Mouse (Mus musculus) limb, embryonic 11.5 days (tissue): ENCODE results near the gene Polm. TPM values are rescaled to one million over a fixed set of nuclear protein-coding genes. Genes with fewer than 3 reads are reported as not detected.

Experiments
- ATAC-seq: fragments of 200-750 bp; cut with Nextera tagmentation; 2 replicates; pipeline ENCODE4 v1.8.0; 2017; ENCODE audit warnings: low read depth; ENCODE audit not compliant: insufficient number of reproducible peaks, low FRiP score, low TSS enrichment
- DNase-seq: peaks from one replicate; pipeline ENCODE4 v3.0.0-alpha.2; 2015; ENCODE audit warnings: low spot score
- H3K27ac ChIP-seq: fragments of 300-500 bp; sonication (generic); replicated peaks from 2 replicates; pipeline ENCODE4 v1.5.1; 2014; ENCODE audit warnings: low read depth, mild to moderate bottlenecking, low read length
- H3K27me3 ChIP-seq: fragments of 300-500 bp; sonication (generic); 2 replicates; pipeline ENCODE4 v1.6.1; 2014; ENCODE audit warnings: mild to moderate bottlenecking, low read length, mixed read lengths; ENCODE audit not compliant: control insufficient read depth, insufficient read depth
- H3K36me3 ChIP-seq: fragments of 300-500 bp; sonication (generic); 2 replicates; pipeline ENCODE4 v1.6.1; 2014; ENCODE audit warnings: mild to moderate bottlenecking, low read length, moderate library complexity, mixed read lengths; ENCODE audit not compliant: control insufficient read depth, insufficient read depth
- H3K4me1 ChIP-seq: fragments of 300-500 bp; sonication (generic); 2 replicates; pipeline ENCODE4 v1.6.1; 2014; ENCODE audit warnings: low read length, mixed read lengths; ENCODE audit not compliant: control insufficient read depth, insufficient read depth
- H3K4me2 ChIP-seq: fragments of 300-500 bp; sonication (generic); 2 replicates; pipeline ENCODE4 v1.6.1; 2014; ENCODE audit warnings: low read depth, mild to moderate bottlenecking, moderate library complexity; ENCODE audit not compliant: severe bottlenecking
- H3K4me3 ChIP-seq: fragments of 300-500 bp; sonication (generic); 2 replicates; pipeline ENCODE4 v1.5.1; 2014; ENCODE audit warnings: low read depth, low read length
- H3K9ac ChIP-seq: fragments of 300-500 bp; sonication (generic); 2 replicates; pipeline ENCODE4 v1.6.1; 2014; ENCODE audit warnings: mild to moderate bottlenecking, low read length
- H3K9me3 ChIP-seq: fragments of 300-500 bp; sonication (generic); 2 replicates; pipeline ENCODE4 v1.6.1; 2016; ENCODE audit warnings: low read length; ENCODE audit not compliant: control insufficient read depth
- WGBS: fragments of 180-500 bp; shearing (Covaris S2); extraction: QIAGEN DNeasy Blood & Tissue Kit; methylation state at CpG from one replicate; pipeline ENCODE4 v1.1.7; 2014; 5-methylcytosine and 5-hydroxymethylcytosine counted together
- polyA plus RNA-seq: library from polyadenylated mRNA; unstranded; fragments of >200 nt; fragmentation: Nextera tagmentation; extraction: Ambion mirVana; gene quantifications from 2 replicates; pipeline ENCODE4 v1.2.1, GENCODE M21; 2014

Gene Polm
- polyA plus RNA-seq, 1 experiment from 2014 or later: 6.6 TPM

- 73% methylated on average over 11 of the region's 11 CpGs for WGBS
- Histone ChIP-seq H3K27ac (no peak overlapping the region), H3K36me3 (peaks cover 46% of the 10 kb centered on the region), H3K9me3 (no peaks in the 10 kb centered on the region), H3K27me3 (no peaks in the 10 kb centered on the region), H3K4me3 (no peak overlapping the region), H3K9ac (no peak overlapping the region), H3K4me1 (0 out of 2 replicates have a peak, but pooled peaks cover under 1% of the 10 kb centered on the region), H3K4me2 (no peak overlapping the region)
- ATAC-seq (no peak), DNase-seq (no peak)
Measured at GRCm38 (mm10) chr11:5797371-5797770, 40.4 kb downstream of the Polm start.

GRCm38 (mm10) chr11:5796939-5797338, 40.9 kb downstream of the Polm start:
- no peaks in the 10 kb centered on the region for H3K9me3 ChIP-seq
- no peaks in the 10 kb centered on the region for H3K4me1 ChIP-seq
- H3K27me3 ChIP-seq: no peaks in the 10 kb centered on the region
- ATAC-seq (no peak), DNase-seq (no peak)
- no peak overlapping the region for H3K4me2 ChIP-seq
- no peak overlapping the region for H3K27ac ChIP-seq
- no peak overlapping the region for H3K4me3 ChIP-seq
- H3K36me3 ChIP-seq: peaks cover 50% of the 10 kb centered on the region
- 90% methylated on average over 15 of the region's 15 CpGs for WGBS
- no peak overlapping the region for H3K9ac ChIP-seq

DNA sequence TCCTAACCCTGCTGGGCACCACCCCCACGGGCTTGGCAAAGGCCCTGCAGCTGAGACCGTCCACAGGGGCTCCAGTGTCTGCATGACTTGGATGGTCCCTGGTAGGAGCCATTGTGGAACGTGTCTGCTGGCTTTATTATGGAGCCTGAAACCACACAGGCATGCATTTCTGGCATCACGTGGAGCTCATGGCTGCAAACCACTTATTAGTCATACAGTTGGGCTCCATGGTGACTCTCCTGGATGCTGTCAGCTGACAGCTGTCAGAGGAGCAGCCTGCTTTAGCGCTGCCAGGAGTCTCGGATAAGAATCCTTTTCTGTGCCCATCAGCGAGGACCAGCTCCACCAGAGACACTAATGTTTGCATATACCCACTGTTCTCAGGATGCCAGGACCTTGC, 42.1 kb downstream of the Polm start:
- Histone ChIP-seq H3K9ac (no peak overlapping the region), H3K4me2 (no peak overlapping the region), H3K9me3 (no peaks in the 10 kb centered on the region), H3K36me3 (peaks cover 47% of the 10 kb centered on the region), H3K4me1 (no peaks in the 10 kb centered on the region), H3K4me3 (no peak overlapping the region), H3K27ac (no peak overlapping the region), H3K27me3 (no peaks in the 10 kb centered on the region)
- DNase-seq: no peak
- 90% methylated on average over 7 of the region's 7 CpGs for WGBS
- no peak for ATAC-seq

DNA sequence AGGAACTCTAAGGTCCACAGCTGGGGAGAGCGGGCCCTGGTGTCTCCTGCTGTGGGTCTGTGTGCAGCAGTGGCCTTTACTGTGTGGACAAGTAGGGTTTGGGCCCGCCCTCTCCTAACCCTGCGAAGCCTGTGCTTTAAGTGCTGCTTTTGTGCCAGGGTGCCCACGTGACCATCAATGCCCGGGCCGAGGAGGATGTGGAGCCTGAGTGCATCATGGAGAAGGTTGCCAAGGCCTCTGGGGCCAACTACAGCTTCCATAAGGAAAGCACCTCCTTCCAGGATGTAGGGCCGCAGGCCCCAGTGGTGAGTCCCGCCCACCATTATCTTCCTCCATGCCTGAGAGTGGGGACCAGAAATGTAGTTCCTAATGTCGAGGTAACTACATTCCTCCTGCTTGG, 42.5 kb downstream of the Polm start:
- Histone ChIP-seq H3K4me1 (no peaks in the 10 kb centered on the region), H3K4me2 (no peak overlapping the region), H3K27me3 (no peaks in the 10 kb centered on the region), H3K4me3 (no peak overlapping the region), H3K9me3 (no peaks in the 10 kb centered on the region), H3K36me3 (peaks cover 43% of the 10 kb centered on the region), H3K9ac (no peak overlapping the region), H3K27ac (no peak overlapping the region)
- DNase-seq (no peak), ATAC-seq (no peak)
- WGBS: 95% methylated on average over 9 of the region's 9 CpGs

GRCm38 (mm10) chr11:5790431-5790830, 47.4 kb downstream of the Polm start:
- H3K9ac ChIP-seq: no peak overlapping the region
- H3K4me3 ChIP-seq: no peak overlapping the region
- no peak for DNase-seq
- H3K4me1 ChIP-seq: peaks cover 3% of the 10 kb centered on the region; the same call in 1 of the 2 replicates
- 90% methylated on average over 1 of the region's 1 CpGs for WGBS
- no peak overlapping the region for H3K27ac ChIP-seq
- no peaks in the 10 kb centered on the region for H3K9me3 ChIP-seq
- peaks cover 10% of the 10 kb centered on the region; the same call in 1 of the 2 replicates for H3K36me3 ChIP-seq
- H3K27me3 ChIP-seq: no peaks in the 10 kb centered on the region
- no peak overlapping the region for H3K4me2 ChIP-seq
- ATAC-seq: no peak

- 83% methylated on average over 3 of the region's 3 CpGs for whole genome bisulfite sequencing
- Histone ChIP-seq H3K4me2 (peak overlapping the region; percentile 80; the same call in 1 of the 2 replicates), H3K36me3 (peaks cover 10% of the 10 kb centered on the region; the same call in 1 of the 2 replicates), H3K27me3 (no peaks in the 10 kb centered on the region), H3K27ac (no peak overlapping the region), H3K4me1 (peaks cover 3% of the 10 kb centered on the region; the same call in 1 of the 2 replicates), H3K9me3 (no peaks in the 10 kb centered on the region), H3K9ac (no peak overlapping the region), H3K4me3 (no peak overlapping the region)
- ATAC-seq (no peak), DNase-seq (no peak)
Measured at GRCm38 (mm10) chr11:5789754-5790333, 48.0 kb downstream of the Polm start.

GRCm38 (mm10) chr11:5789071-5789753, 48.6 kb downstream of the Polm start:
- Histone ChIP-seq H3K36me3 (peaks cover 10% of the 10 kb centered on the region; the same call in 1 of the 2 replicates), H3K9me3 (no peaks in the 10 kb centered on the region), H3K27me3 (no peaks in the 10 kb centered on the region), H3K27ac (peak overlapping the region; percentile 77; the same call in 1 of the 2 replicates), H3K4me2 (peak overlapping the region; percentile 80), H3K4me3 (peak overlapping the region; percentile 74), H3K9ac (peak overlapping the region; percentile 81), H3K4me1 (peaks cover 3% of the 10 kb centered on the region; the same call in 1 of the 2 replicates)
- DNase-seq (no peak), ATAC-seq (0 out of 2 replicates have a peak, but pooled peaks have one; percentile 4)
- 77% methylated on average over 6 of the region's 6 CpGs for WGBS

DNA sequence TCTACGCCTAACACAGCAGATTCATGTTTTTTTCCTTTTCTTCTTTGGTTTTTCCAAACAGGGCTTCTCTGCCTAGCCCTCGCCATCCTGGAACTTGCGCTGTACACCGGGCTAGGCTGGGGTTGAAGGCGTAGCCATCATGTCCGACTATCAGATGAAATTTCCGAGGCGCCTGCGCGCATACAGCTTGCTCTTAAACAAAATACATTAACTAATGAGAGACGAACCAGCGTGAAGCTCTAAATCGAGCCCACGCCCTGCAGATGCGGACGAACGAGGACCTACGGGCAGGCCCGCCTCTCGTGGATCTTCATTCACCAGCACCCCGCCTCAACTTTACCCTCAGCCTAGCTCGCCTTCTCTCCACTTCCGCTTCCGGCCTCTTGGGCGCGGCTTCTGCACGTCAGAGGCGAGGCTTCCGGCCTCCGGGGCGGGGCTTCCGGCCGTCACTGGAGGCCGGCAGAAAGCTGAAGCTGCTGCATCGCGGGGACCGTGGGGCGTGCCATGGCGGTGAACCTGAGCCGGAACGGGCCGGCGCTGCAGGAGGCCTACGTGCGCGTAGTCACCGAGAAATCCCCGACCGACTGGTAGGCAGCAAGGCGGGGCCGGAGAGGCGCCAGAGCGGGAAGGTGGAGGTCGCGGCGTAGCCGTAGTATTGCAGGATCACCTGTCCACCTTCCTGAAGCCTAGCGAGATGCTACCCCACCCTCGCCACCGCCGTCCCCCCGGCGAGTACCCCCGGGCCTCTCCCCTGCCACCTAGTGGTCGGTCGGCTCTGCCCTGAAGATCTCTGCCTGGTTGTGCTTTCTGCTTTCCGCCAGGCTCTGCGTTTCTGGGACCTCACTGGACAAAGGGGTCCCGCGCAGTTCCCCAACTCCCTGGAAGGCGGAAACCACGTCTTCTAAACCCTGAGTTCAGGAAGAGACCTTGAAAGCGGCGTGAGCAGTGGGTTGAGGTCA, 49.5 kb downstream of the Polm start, which contains the start of gene Dbnl:
Dbnl (plus strand) TSS at position 433 of the 959 bp plus-strand sequence.
- Histone ChIP-seq H3K4me2 (peak within 1 kb of the TSS; percentile 80), H3K27ac (peak within 1 kb of the TSS; percentile 77), H3K27me3 (no peaks in the 10 kb centered on the region), H3K9ac (peak within 1 kb of the TSS; percentile 81), H3K4me3 (peak within 1 kb of the TSS; percentile 74), H3K9me3 (no peaks in the 10 kb centered on the region), H3K4me1 (peaks cover 3% of the 10 kb centered on the region; the same call in 1 of the 2 replicates), H3K36me3 (peaks cover 8% of the 10 kb centered on the region; the same call in 1 of the 2 replicates)
- ATAC-seq (peak; percentile 93), DNase-seq (peak; percentile 96)
- under 1% methylated on average over 69 of the region's 74 CpGs for WGBS
